Mouse (Mus musculus): ENCODE measurements at regions not wholly inside any gene's neighbourhood (a gene's known extent, or its start where the extent isn't known, plus 50 kb on each side); places are given as distances from the start of the nearest gene placed in this dataset.

- TF ChIP-seq CTCF (IDR thresholded peaks at IDR 0.05; ENCODE audit: borderline replicate concordance, insufficient read depth, low read depth, low read length) (no peak), POLR2A (IDR thresholded peaks at IDR 0.05; ENCODE audit: borderline replicate concordance, insufficient read depth, low read length) (no peak)
Observed at GRCm38 (mm10) chrX:159055689-159056461, 154.2 kb upstream of the Rps6ka3 start.
